Comparison of ENCODE assay signal across 13 mouse cellular contexts in the genomic region with DNA sequence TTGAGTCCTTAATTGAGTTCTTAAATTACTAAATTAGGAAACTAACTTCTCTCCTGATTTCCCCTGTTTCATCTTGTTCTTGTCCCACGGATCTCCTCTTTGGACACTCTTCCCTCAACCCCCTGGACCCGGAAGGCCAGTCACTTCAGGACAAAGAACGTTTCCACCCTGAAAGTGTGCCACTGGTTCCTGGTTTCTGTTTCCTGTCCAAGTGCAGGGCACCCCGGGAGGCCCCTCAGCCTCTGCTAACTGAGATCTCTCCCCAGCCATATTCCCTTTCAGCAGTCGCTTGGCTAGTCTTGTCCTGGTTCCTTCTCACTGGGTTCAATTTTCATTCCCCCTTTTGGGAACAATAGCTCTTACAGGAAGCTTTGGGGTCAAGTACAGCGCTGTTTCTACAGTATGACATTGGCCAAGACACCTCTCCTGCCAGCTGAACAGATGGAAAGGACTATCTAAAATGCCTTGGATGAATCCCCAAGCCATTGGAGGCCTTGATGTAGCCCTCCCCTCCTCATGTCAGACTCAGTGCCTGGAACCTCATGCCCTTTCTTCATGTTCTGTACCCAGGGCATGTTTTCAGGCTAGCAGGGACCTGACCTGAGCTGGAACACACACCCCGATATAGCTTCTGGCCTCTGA.
DNase-seq lines count a peak whose midpoint lies in the region; ATAC-seq lines count a peak whose summit lies in the region.
"Had no signal": no experiment of that assay in that cellular context is flagged by ENCODE, and none has a peak within 500 bp of the region (broad histone marks: within the 10 kb centered on the region; RNA-seq: fewer than 3 reads in every experiment).

No protein-coding gene starts in this region.

- no peaks in the 10 kb centered on the region for H3K9me3 ChIP-seq in midbrain, embryonic 10.5 days (replicated peaks)
- no peaks in the 10 kb centered on the region for H3K9me3 ChIP-seq in midbrain, embryonic 15.5 days
- H3K9me3 ChIP-seq in liver, embryonic 12.5 days (replicated peaks), result no peaks in the 10 kb centered on the region

- H3K4me1 ChIP-seq in midbrain, embryonic 10.5 days, result peaks cover 28% of the 10 kb centered on the region
- H3K4me1 ChIP-seq in midbrain, embryonic 15.5 days, result no peaks in the 10 kb centered on the region
- H3K4me1 ChIP-seq in liver, embryonic 12.5 days, result peaks cover 14% of the 10 kb centered on the region

- no peaks in the 10 kb centered on the region for H3K36me3 ChIP-seq in midbrain, embryonic 10.5 days
- no peaks in the 10 kb centered on the region for H3K36me3 ChIP-seq in midbrain, embryonic 15.5 days (replicated peaks)
- no peaks in the 10 kb centered on the region for H3K36me3 ChIP-seq in liver, embryonic 12.5 days

- peak overlapping the region; percentile 67 for H3K27ac ChIP-seq in midbrain, embryonic 10.5 days (replicated peaks)
- no peak overlapping the region for H3K27ac ChIP-seq in midbrain, embryonic 15.5 days
- H3K27ac ChIP-seq in liver, embryonic 12.5 days, result peak overlapping the region; percentile 25; the same call in 1 of the 2 replicates
- H3K27ac ChIP-seq: gastrocnemius, adult 2 months; left cerebral cortex, adult 2 months had no signal

- DNase-seq in cerebellum, postnatal 4 days (ENCODE audit: low spot score in 2 of 2), result no peak
- DNase-seq in midbrain, embryonic 10.5 days (ENCODE audit: low spot score), result no peak
- peak; percentile 48 for DNase-seq in cerebellum, adult 9-10 months
- DNase-seq in urinary bladder, adult 18-20 months (ENCODE audit: low spot score in 2 of 2), result no peak
- DNase-seq in urinary bladder, postnatal 36 days (ENCODE audit: low spot score in 2 of 2), result no peak
- DNase-seq: adrenal gland, postnatal 25 days; gastrocnemius, adult 2 months; heart, postnatal 14 days had no signal

- WGBS in midbrain, embryonic 10.5 days, result 52% methylated on average over 7 of the region's 7 CpGs
- WGBS in midbrain, embryonic 15.5 days, result 57% methylated on average over 7 of the region's 7 CpGs
- WGBS in liver, embryonic 12.5 days (ENCODE audit: insufficient replicate concordance), result 26% methylated on average over 7 of the region's 7 CpGs

- no peak overlapping the region for H3K4me2 ChIP-seq in midbrain, embryonic 15.5 days
- H3K4me2 ChIP-seq in liver, embryonic 12.5 days, result no peak overlapping the region

- H3K9ac ChIP-seq in midbrain, embryonic 15.5 days, result no peak overlapping the region
- H3K9ac ChIP-seq in liver, embryonic 12.5 days, result no peak overlapping the region

- H3K27me3 ChIP-seq in midbrain, embryonic 10.5 days (ENCODE audit: low read depth, poor library complexity, severe bottlenecking), result peaks cover 16% of the 10 kb centered on the region
- no peaks in the 10 kb centered on the region for H3K27me3 ChIP-seq in midbrain, embryonic 15.5 days (replicated peaks)
- peaks cover 3% of the 10 kb centered on the region; the same call in 1 of the 2 replicates for H3K27me3 ChIP-seq in liver, embryonic 12.5 days (replicated peaks)

- ATAC-seq in cerebellum, adult (ENCODE audit: insufficient number of reproducible peaks, low FRiP score, low TSS enrichment), result 0 out of 2 replicates have a peak, but pooled peaks have one; percentile 50
- ATAC-seq in midbrain, embryonic 15.5 days (replicated peaks), result no peak
- ATAC-seq in liver, embryonic 12.5 days, result no peak
- ATAC-seq: inflammation-experienced regulatory T-cells, adult 6 months had no signal

- H3K4me3 ChIP-seq in midbrain, embryonic 10.5 days, result no peak overlapping the region
- no peak overlapping the region for H3K4me3 ChIP-seq in midbrain, embryonic 15.5 days
- H3K4me3 ChIP-seq in liver, embryonic 12.5 days, result no peak overlapping the region
- H3K4me3 ChIP-seq: gastrocnemius, adult 2 months; left cerebral cortex, adult 2 months had no signal
